Mouse (Mus musculus): ENCODE measurements around the gene Tcf7l2. TPM values are rescaled to one million over a fixed set of nuclear protein-coding genes. Genes with fewer than 3 reads are reported as not detected.

Gene Tcf7l2
- total RNA-seq, 4 experiments from 2014 or later, result 5.7 to 10.7 (median 7.7) TPM

- DNase-seq (ENCODE audit: low spot score in 2 of 2), result no peak
These were observed 155.0 kb downstream of the Tcf7l2 start for GRCm38 (mm10) chr19:55896629-55897028.

- DNase-seq (ENCODE audit: low spot score in 2 of 2), result no peak
These were observed 161.2 kb downstream of the Tcf7l2 start for GRCm38 (mm10) chr19:55902573-55903385.

GRCm38 (mm10) chr19:55909039-55909438 is 167.4 kb downstream of the Tcf7l2 start:
- DNase-seq (ENCODE audit: low spot score in 2 of 2), result no peak

- no peak for DNase-seq (ENCODE audit: low spot score in 2 of 2)
These were observed 170.3 kb downstream of the Tcf7l2 start for GRCm38 (mm10) chr19:55911941-55912340.

- DNase-seq (ENCODE audit: low spot score in 2 of 2), result no peak
These were observed 171.2 kb downstream of the Tcf7l2 start for GRCm38 (mm10) chr19:55912813-55913212.

- no peak for DNase-seq (ENCODE audit: low spot score in 2 of 2)
These were observed 172.0 kb downstream of the Tcf7l2 start for GRCm38 (mm10) chr19:55913585-55913984.

GRCm38 (mm10) chr19:55914614-55915211 is 173.1 kb downstream of the Tcf7l2 start:
- no peak for DNase-seq (ENCODE audit: low spot score in 2 of 2)

GRCm38 (mm10) chr19:55915506-55915905 is 173.9 kb downstream of the Tcf7l2 start:
- DNase-seq (ENCODE audit: low spot score in 2 of 2), result no peak

GRCm38 (mm10) chr19:55916211-55916610 is 174.6 kb downstream of the Tcf7l2 start:
- no peak for DNase-seq (ENCODE audit: low spot score in 2 of 2)

GRCm38 (mm10) chr19:55923789-55924426 is 182.3 kb downstream of the Tcf7l2 start:
- no peak for DNase-seq (ENCODE audit: low spot score in 2 of 2)

- DNase-seq (ENCODE audit: low spot score in 2 of 2), result no peak
These were observed 183.2 kb downstream of the Tcf7l2 start for GRCm38 (mm10) chr19:55924800-55925199.

- DNase-seq (ENCODE audit: low spot score in 2 of 2), result no peak
These were observed 183.8 kb downstream of the Tcf7l2 start for GRCm38 (mm10) chr19:55925425-55925803.

GRCm38 (mm10) chr19:55925804-55926521 is 184.3 kb downstream of the Tcf7l2 start:
- no peak for DNase-seq (ENCODE audit: low spot score in 2 of 2)

- DNase-seq (ENCODE audit: low spot score in 2 of 2), result no peak
These were observed 185.4 kb downstream of the Tcf7l2 start for GRCm38 (mm10) chr19:55926858-55927673.

- DNase-seq (ENCODE audit: low spot score in 2 of 2), result no peak
These were observed 186.0 kb downstream of the Tcf7l2 start for GRCm38 (mm10) chr19:55927674-55928061.

- no peak for DNase-seq (ENCODE audit: low spot score in 2 of 2)
These were observed 187.1 kb downstream of the Tcf7l2 start for GRCm38 (mm10) chr19:55928674-55929073.

- no peak for DNase-seq (ENCODE audit: low spot score in 2 of 2)
These were observed 190.0 kb downstream of the Tcf7l2 start for GRCm38 (mm10) chr19:55931642-55932041.

GRCm38 (mm10) chr19:55933947-55934729 is 192.5 kb downstream of the Tcf7l2 start:
- no peak for DNase-seq (ENCODE audit: low spot score in 2 of 2)

GRCm38 (mm10) chr19:55934730-55935003 is 193.0 kb downstream of the Tcf7l2 start:
- no peak for DNase-seq (ENCODE audit: low spot score in 2 of 2)

GRCm38 (mm10) chr19:55937026-55937425 is 195.4 kb downstream of the Tcf7l2 start:
- no peak for DNase-seq (ENCODE audit: low spot score in 2 of 2)

Measured in gastrocnemius, adult 8-10 months (tissue).